In the genomic region with DNA sequence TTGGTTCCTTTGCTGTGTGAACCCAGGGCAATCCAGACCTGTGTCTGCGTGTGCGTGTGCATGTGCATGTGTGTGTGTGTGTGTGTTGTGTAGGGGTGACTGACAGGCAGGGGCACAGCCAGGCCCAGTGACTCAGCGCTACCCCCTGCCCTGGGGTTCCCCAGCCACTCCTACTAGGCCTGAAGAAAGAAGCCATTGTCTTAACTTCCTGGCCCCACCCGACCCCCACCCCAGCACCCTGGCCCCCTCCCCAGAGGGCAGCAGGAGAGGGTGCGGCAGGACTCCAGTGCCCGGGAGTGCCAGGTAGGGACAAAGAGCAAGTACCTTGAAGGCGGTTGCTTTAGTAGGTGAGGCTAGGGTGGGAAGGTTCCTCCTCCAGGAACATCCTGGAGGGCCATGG, we compare ENCODE assay signal across 17 mouse cellular contexts. TPM values are rescaled to one million over a fixed set of nuclear protein-coding genes. Genes with fewer than 3 reads are reported as not detected.
DNase-seq lines count a peak whose midpoint lies in the region; ATAC-seq and TF ChIP-seq lines count a peak whose summit lies in the region.
"Had no signal": no experiment of that assay in that cellular context is flagged by ENCODE, and none has a peak within 500 bp of the region (broad histone marks: within the 10 kb centered on the region; RNA-seq: fewer than 3 reads in every experiment).

No protein-coding gene starts in this region.

- no peak overlapping the region for H3K9ac ChIP-seq in heart, adult 2 months (ENCODE audit: low read depth, low read length)
- no peak overlapping the region for H3K9ac ChIP-seq in heart, embryonic 12.5 days
- H3K9ac ChIP-seq in limb, embryonic 13.5 days = 0 out of 2 replicates have a peak overlapping the region, but pooled peaks have one; percentile 39

- no peak for ATAC-seq in heart, embryonic 12.5 days (ENCODE audit: insufficient number of reproducible peaks, low FRiP score)
- ATAC-seq in limb, embryonic 13.5 days (ENCODE audit: low FRiP score, low read depth) = no peak
- ATAC-seq in megakaryocyte progenitor cell, adult 5-6 weeks (replicated peaks; ENCODE audit: poor library complexity) = no peak
- no peak for ATAC-seq in activated CD4-positive, CD25-positive, alpha-beta regulatory T cell, adult 4 months
- ATAC-seq: forebrain, embryonic 14.5 days; hindbrain, embryonic 16.5 days had no signal

- peaks cover 17% of the 10 kb centered on the region for H3K4me1 ChIP-seq in heart, adult 2 months (ENCODE audit: control insufficient read depth, insufficient read depth, low read length)
- peaks cover 53% of the 10 kb centered on the region for H3K4me1 ChIP-seq in heart, embryonic 12.5 days (replicated peaks)
- peaks cover 22% of the 10 kb centered on the region for H3K4me1 ChIP-seq in limb, embryonic 13.5 days

- no peaks in the 10 kb centered on the region for H3K27me3 ChIP-seq in heart, adult 2 months (ENCODE audit: control insufficient read depth, insufficient read depth, low read length)
- no peaks in the 10 kb centered on the region for H3K27me3 ChIP-seq in heart, embryonic 12.5 days (replicated peaks)
- no peaks in the 10 kb centered on the region for H3K27me3 ChIP-seq in limb, embryonic 13.5 days

- H3K27ac ChIP-seq in heart, adult 2 months = peak overlapping the region; percentile 40
- no peak overlapping the region for H3K27ac ChIP-seq in heart, embryonic 12.5 days (ENCODE audit: poor library complexity, severe bottlenecking)
- H3K27ac ChIP-seq in limb, embryonic 13.5 days = no peak overlapping the region; the same call in 1 of the 2 replicates
- H3K27ac ChIP-seq: kidney, postnatal 0 days had no signal

- intact Hi-C loops in heart, adult 2 months (cut with DNase I) = loop anchor here (2.0 kb wide), 1 partner anchor 17 kb away; no protein-coding TSS in a partner anchor

- no peak for TF ChIP-seq POLR2A in heart, adult 2 months (IDR thresholded peaks at IDR 0.05; ENCODE audit: insufficient read depth, low read depth, low read length)

- H3K9me3 ChIP-seq in heart, embryonic 12.5 days (replicated peaks) = no peaks in the 10 kb centered on the region
- no peaks in the 10 kb centered on the region for H3K9me3 ChIP-seq in limb, embryonic 13.5 days

- TF ChIP-seq EP300 in heart, adult 2 months (IDR thresholded peaks at IDR 0.05; ENCODE audit: insufficient read depth, low read depth, low read length) = no peak

- DNase-seq in heart, adult 2 months = no peak
- DNase-seq in 3134 (ENCODE audit: extremely low read depth, insufficient read length, low spot score) (peak; percentile 68), NIH3T3 (ENCODE audit: low read depth) (peak; percentile 80)
- no peak for DNase-seq in urinary bladder, postnatal 36 days (ENCODE audit: low spot score in 2 of 2)
- DNase-seq: cerebellum, adult 2 months; gastrocnemius, postnatal 10 days; thymus, postnatal 4 days had no signal

- H3K36me3 ChIP-seq in heart, adult 2 months (ENCODE audit: control insufficient read depth, insufficient read depth, low read length) = no peaks in the 10 kb centered on the region; the same call in 1 of the 2 replicates
- peaks cover 81% of the 10 kb centered on the region for H3K36me3 ChIP-seq in heart, embryonic 12.5 days
- H3K36me3 ChIP-seq in limb, embryonic 13.5 days = peaks cover 78% of the 10 kb centered on the region

- H3K4me3 ChIP-seq in heart, adult 2 months = no peak overlapping the region
- no peak overlapping the region for H3K4me3 ChIP-seq in heart, embryonic 12.5 days
- no peak overlapping the region for H3K4me3 ChIP-seq in limb, embryonic 13.5 days

- H3K79me2 ChIP-seq in heart, adult 2 months (replicated peaks; ENCODE audit: control insufficient read depth, insufficient read depth, low read length) = peaks cover 26% of the 10 kb centered on the region

- TF ChIP-seq CTCF in heart, adult 2 months (IDR thresholded peaks at IDR 0.05) = no peak

- H3K4me2 ChIP-seq in heart, embryonic 12.5 days = no peak overlapping the region
- H3K4me2 ChIP-seq in limb, embryonic 13.5 days (replicated peaks) = no peak overlapping the region

- WGBS in heart, adult 2 months = 45% methylated on average over 7 of the region's 7 CpGs
- WGBS in heart, embryonic 12.5 days = 84% methylated on average over 7 of the region's 7 CpGs
- 89% methylated on average over 7 of the region's 7 CpGs for WGBS in limb, embryonic 13.5 days

RNA-seq across cellular contexts. Expression of a gene that starts 10.8 kb away (rescaled TPM):
- 10 to 100 TPM; 35.2 to 41.4 TPM for total RNA-seq in heart, adult 2 months (2021)
- polyA plus RNA-seq in heart, adult 2 months (2012; rRNA removed) = 16.1 and 20.6 TPM in 2 replicates
- 24.7 and 24.8 TPM in 2 replicates for polyA plus RNA-seq in heart, embryonic 12.5 days (2016; fragmentation: Nextera tagmentation; extraction: Ambion mirVana)
- 22.5 and 22.6 TPM in 2 replicates for polyA plus RNA-seq in limb, embryonic 13.5 days (2015; fragmentation: Nextera tagmentation; extraction: Ambion mirVana)
- total RNA-seq in megakaryocyte progenitor cell, adult 5-6 weeks (2015) = 17.4 and 18.9 TPM in 2 replicates
- 7.7 and 8.6 TPM in 2 replicates for total RNA-seq in megakaryocyte progenitor cell, adult 5-6 weeks (2017)
- polyA plus RNA-seq in activated CD4-positive, CD25-positive, alpha-beta regulatory T cell, adult 4 months (2017; shearing (Covaris generic)) = 10 to 100 TPM; 10.7 to 12.4 TPM

RNA-seq across cellular contexts. Expression of a gene that starts 21.9 kb away (rescaled TPM):
- 10 to 100 TPM; 14.1 to 16.5 TPM for total RNA-seq in heart, adult 2 months (2021)
- polyA plus RNA-seq in heart, adult 2 months (2012; rRNA removed) = 22.3 and 23.3 TPM in 2 replicates
- 36.0 and 36.1 TPM in 2 replicates for polyA plus RNA-seq in heart, embryonic 12.5 days (2016; fragmentation: Nextera tagmentation; extraction: Ambion mirVana)
- polyA plus RNA-seq in limb, embryonic 13.5 days (2015; fragmentation: Nextera tagmentation; extraction: Ambion mirVana) = 62.2 and 62.3 TPM in 2 replicates
- total RNA-seq in megakaryocyte progenitor cell, adult 5-6 weeks (2015) = 9.4 and 10.0 TPM in 2 replicates
- 9.4 and 9.8 TPM in 2 replicates for total RNA-seq in megakaryocyte progenitor cell, adult 5-6 weeks (2017)
- 10 to 100 TPM; 17.6 to 23.8 TPM for polyA plus RNA-seq in activated CD4-positive, CD25-positive, alpha-beta regulatory T cell, adult 4 months (2017; shearing (Covaris generic))

RNA-seq across cellular contexts. Expression of a gene that starts 30.7 kb away (rescaled TPM):
- 1,000 to 10,000 TPM; 1,027 to 1,244 TPM for total RNA-seq in heart, adult 2 months (2021)
- polyA plus RNA-seq in heart, adult 2 months (2012; rRNA removed) = 887 and 1,187 TPM in 2 replicates
- polyA plus RNA-seq in heart, embryonic 12.5 days (2016; fragmentation: Nextera tagmentation; extraction: Ambion mirVana) = 408 and 433 TPM in 2 replicates
- polyA plus RNA-seq in limb, embryonic 13.5 days (2015; fragmentation: Nextera tagmentation; extraction: Ambion mirVana) = 577 and 592 TPM in 2 replicates
- total RNA-seq in megakaryocyte progenitor cell, adult 5-6 weeks (2015) = 526 and 599 TPM in 2 replicates
- total RNA-seq in megakaryocyte progenitor cell, adult 5-6 weeks (2017) = 1,508 and 1,553 TPM in 2 replicates
- polyA plus RNA-seq in activated CD4-positive, CD25-positive, alpha-beta regulatory T cell, adult 4 months (2017; shearing (Covaris generic)) = 1,000 to 10,000 TPM in 1 of 2 experiments, 100 to 1,000 TPM in 1; 933 to 1,303 TPM

RNA-seq across cellular contexts. Expression of a gene that starts 37.0 kb away (rescaled TPM):
- 10 to 100 TPM; 27.8 to 29.0 TPM for total RNA-seq in heart, adult 2 months (2021)
- polyA plus RNA-seq in heart, adult 2 months (2012; rRNA removed) = 30.6 and 35.5 TPM in 2 replicates
- 62.8 and 69.0 TPM in 2 replicates for polyA plus RNA-seq in heart, embryonic 12.5 days (2016; fragmentation: Nextera tagmentation; extraction: Ambion mirVana)
- polyA plus RNA-seq in limb, embryonic 13.5 days (2015; fragmentation: Nextera tagmentation; extraction: Ambion mirVana) = 53.4 and 53.7 TPM in 2 replicates
- 15.5 and 17.2 TPM in 2 replicates for total RNA-seq in megakaryocyte progenitor cell, adult 5-6 weeks (2015)
- total RNA-seq in megakaryocyte progenitor cell, adult 5-6 weeks (2017) = 37.2 and 54.7 TPM in 2 replicates
- 1 to 10 TPM; 4.1 to 4.9 TPM for polyA plus RNA-seq in activated CD4-positive, CD25-positive, alpha-beta regulatory T cell, adult 4 months (2017; shearing (Covaris generic))

RNA-seq across cellular contexts. Expression of a gene that starts 37.9 kb away (rescaled TPM):
- not detected for total RNA-seq in heart, adult 2 months (2021)
- not detected in 2 replicates for polyA plus RNA-seq in heart, adult 2 months (2012; rRNA removed)
- 0.18 TPM in 1 of 2 replicates, not detected in the other for polyA plus RNA-seq in heart, embryonic 12.5 days (2016; fragmentation: Nextera tagmentation; extraction: Ambion mirVana)
- polyA plus RNA-seq in limb, embryonic 13.5 days (2015; fragmentation: Nextera tagmentation; extraction: Ambion mirVana) = not detected in 2 replicates
- not detected in 2 replicates for total RNA-seq in megakaryocyte progenitor cell, adult 5-6 weeks (2015)
- total RNA-seq in megakaryocyte progenitor cell, adult 5-6 weeks (2017) = not detected in 2 replicates
- polyA plus RNA-seq in activated CD4-positive, CD25-positive, alpha-beta regulatory T cell, adult 4 months (2017; shearing (Covaris generic)) = not detected
- total RNA-seq: gastrocnemius, postnatal 10 days; megakaryocyte-erythroid progenitor cell, adult 5-6 weeks; monocyte, adult 5-6 weeks had no signal
- polyA plus RNA-seq: cerebellum, adult 2 months; forebrain, embryonic 14.5 days; hindbrain, embryonic 16.5 days; kidney, postnatal 0 days; liver, embryonic 16.5 days had no signal

Comparison
In these comparisons a context has a peak if more than half of its experiments do, and no peak if none do; other contexts are left out.
1. DNase-seq: peak in 3134 (single experiment) and NIH3T3 (single experiment); none in heart, adult 2 months (0 of 2) and urinary bladder, postnatal 36 days (0 of 2).